Mouse (Mus musculus) subcutaneous adipose tissue, adult 2 months (tissue): ENCODE data around the gene Cpeb3. TPM values are rescaled to one million over a fixed set of nuclear protein-coding genes. Genes with fewer than 3 reads are reported as not detected.

Source experiments
- polyA plus RNA-seq: library from polyadenylated mRNA; depleted of rRNA; stranded (reverse); fragments of >200 nt; gene quantifications from 2 replicates; pipeline ENCODE4 v1.2.3, GENCODE M21; 2012; ENCODE audit warnings: low replicate concordance; rRNA removed

The Cpeb3 gene
- 5.8 and 10.1 TPM in 2 replicates for polyA plus RNA-seq

GRCm38 (mm10) chr19:37208176-37208755 lies at the start of gene Cpeb3:
Gene Cpeb3 (minus strand): TSS chr19:37208601.

GRCm38 (mm10) chr19:37207303-37208175 lies 862 bp downstream of the Cpeb3 start, which contains the start of gene March5:
Gene March5 (plus strand): TSS chr19:37207543.

Other genes starting within 250 kb of the Cpeb3 start
- 48.0 and 62.3 TPM in 2 replicates for gene March5, start 1.1 kb downstream of the Cpeb3 start, polyA plus RNA-seq
- gene Ide, start 129.3 kb upstream of the Cpeb3 start, polyA plus RNA-seq: 31.4 and 36.4 TPM in 2 replicates
- gene Kif11, start 167.8 kb upstream of the Cpeb3 start, polyA plus RNA-seq: 0.44 and 2.8 TPM in 2 replicates
- 6.2 and 6.8 TPM in 2 replicates for gene Hhex, start 226.2 kb upstream of the Cpeb3 start, polyA plus RNA-seq